Mouse (Mus musculus) kidney, adult 2 months (tissue): ENCODE measurements at regions not wholly inside any gene's neighbourhood (a gene's known extent, or its start where the extent isn't known, plus 50 kb on each side); places are given as distances from the start of the nearest gene placed in this dataset.

Experiments used
- DNase-seq: peaks from one replicate; pipeline ENCODE4 v3.0.0; 2021
- H3K27ac ChIP-seq: fragments of 200-500 bp; 2 replicates; pipeline ENCODE4 v1.5.1; 2012; ENCODE audit warnings: low read depth, low read length, control low read depth, inconsistent platforms; ENCODE audit not compliant: insufficient read depth
- H3K27me3 ChIP-seq: fragments of 200-500 bp; replicated peaks from 2 replicates; pipeline ENCODE4 v1.6.1; 2012; ENCODE audit warnings: mild to moderate bottlenecking, moderate library complexity, low read length, inconsistent platforms; ENCODE audit not compliant: control insufficient read depth, insufficient read depth
- H3K36me3 ChIP-seq: fragments of 200-500 bp; 2 replicates; pipeline ENCODE4 v1.6.1; 2012; ENCODE audit warnings: mild to moderate bottlenecking, moderate library complexity, low read length, inconsistent platforms; ENCODE audit not compliant: control insufficient read depth, insufficient read depth
- H3K4me1 ChIP-seq: fragments of 200-500 bp; 2 replicates; pipeline ENCODE4 v1.6.1; 2011; ENCODE audit warnings: low read length; ENCODE audit not compliant: control insufficient read depth, insufficient read depth
- H3K4me3 ChIP-seq: fragments of 200-500 bp; 2 replicates; pipeline ENCODE4 v1.5.1; 2011; ENCODE audit warnings: mild to moderate bottlenecking, low read depth, low read length, control low read depth; ENCODE audit not compliant: insufficient read depth
- CTCF ChIP-seq: fragments of 200-500 bp; conservative IDR thresholded peaks from 2 replicates; pipeline ENCODE4 v1.5.1; 2011; ENCODE audit warnings: low read depth, mild to moderate bottlenecking, control low read depth, low read length, moderate library complexity, mixed read lengths; ENCODE audit not compliant: insufficient read depth, insufficient read length
- POLR2A ChIP-seq: fragments of 200-500 bp; IDR thresholded peaks from one replicate; pipeline ENCODE4 v1.6.1; 2011; ENCODE audit warnings: low read depth, low read length, control low read depth
- WGBS: fragments of 180-500 bp; shearing (Covaris S2); methylation state at CpG from one replicate; pipeline ENCODE4 v1.1.7; 2018; 5-methylcytosine and 5-hydroxymethylcytosine counted together

- Histone ChIP-seq H3K27ac (no peak overlapping the region), H3K4me3 (no peak overlapping the region), H3K36me3 (no peaks in the 10 kb centered on the region), H3K4me1 (peaks cover 4% of the 10 kb centered on the region; the same call in 1 of the 2 replicates), H3K27me3 (no peaks in the 10 kb centered on the region)
- WGBS, result 52% methylated on average over 3 of the region's 3 CpGs
- TF ChIP-seq CTCF (no peak), POLR2A (no peak)
- no peak for DNase-seq
These were observed 524.4 kb downstream of the Bnc2 start for GRCm38 (mm10) chr4:84150698-84151097.

DNA sequence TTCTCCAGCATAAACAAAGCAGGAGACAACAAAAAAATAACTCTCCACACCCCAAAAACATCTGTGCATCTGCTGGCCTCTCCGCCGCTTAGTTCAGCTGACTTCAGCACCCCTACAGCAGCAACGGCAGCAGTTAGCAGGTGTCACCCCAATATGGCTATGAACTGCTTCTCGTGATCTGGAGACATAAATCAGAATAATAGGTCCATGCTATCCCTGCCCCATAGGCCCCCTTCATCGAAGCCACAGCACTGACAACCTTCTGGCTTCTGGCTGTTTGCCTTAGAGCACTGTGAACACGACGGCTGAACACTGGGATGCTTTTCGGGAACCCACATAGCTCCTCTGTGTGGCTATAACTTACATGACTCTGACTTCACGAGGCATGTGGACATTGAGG is 523.8 kb downstream of the Bnc2 start:
- H3K4me3 ChIP-seq, result no peak overlapping the region
- TF ChIP-seq POLR2A (no peak), CTCF (no peak)
- WGBS, result 69% methylated on average over 9 of the region's 9 CpGs
- peaks cover 4% of the 10 kb centered on the region; the same call in 1 of the 2 replicates for H3K4me1 ChIP-seq
- no peak for DNase-seq
- no peak overlapping the region for H3K27ac ChIP-seq
- H3K36me3 ChIP-seq, result no peaks in the 10 kb centered on the region
- no peaks in the 10 kb centered on the region for H3K27me3 ChIP-seq

- Histone ChIP-seq H3K36me3 (no peaks in the 10 kb centered on the region), H3K4me1 (peaks cover 4% of the 10 kb centered on the region; the same call in 1 of the 2 replicates), H3K27ac (no peak overlapping the region), H3K4me3 (no peak overlapping the region), H3K27me3 (no peaks in the 10 kb centered on the region)
- TF ChIP-seq CTCF (no peak), POLR2A (no peak)
- WGBS, result 66% methylated on average over 6 of the region's 6 CpGs
- DNase-seq, result no peak
These were observed 523.1 kb downstream of the Bnc2 start for GRCm38 (mm10) chr4:84151971-84152450.

DNA sequence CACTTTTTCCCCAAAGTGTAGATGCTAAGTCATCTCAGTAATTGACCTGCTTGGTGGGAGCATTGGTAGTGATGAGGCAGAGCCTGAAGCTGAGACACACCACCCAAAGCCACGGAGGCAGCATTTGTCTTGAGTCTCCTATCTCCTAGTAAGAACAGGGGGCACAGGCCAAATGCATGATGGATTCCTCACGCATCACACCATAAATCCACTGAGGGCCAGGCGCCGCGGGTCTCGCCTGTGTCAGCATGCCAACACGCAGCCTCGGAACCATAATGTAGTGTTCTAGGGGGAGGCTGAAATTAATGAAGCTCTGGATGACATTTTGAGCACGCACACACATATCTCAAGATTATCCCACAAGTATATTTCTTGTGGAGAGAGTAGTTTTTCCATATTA is 521.5 kb downstream of the Bnc2 start:
- no peak for TF ChIP-seq POLR2A
- DNase-seq, result no peak
- Histone ChIP-seq H3K27ac (no peak overlapping the region), H3K4me1 (peaks cover 4% of the 10 kb centered on the region; the same call in 1 of the 2 replicates), H3K4me3 (no peak overlapping the region), H3K36me3 (no peaks in the 10 kb centered on the region), H3K27me3 (no peaks in the 10 kb centered on the region)
- 94% methylated on average over 9 of the region's 9 CpGs for WGBS

GRCm38 (mm10) chr4:84157911-84158647 is 517.0 kb downstream of the Bnc2 start:
- H3K27me3 ChIP-seq, result no peaks in the 10 kb centered on the region
- no peak overlapping the region for H3K27ac ChIP-seq
- H3K36me3 ChIP-seq, result no peaks in the 10 kb centered on the region
- H3K4me1 ChIP-seq, result no peaks in the 10 kb centered on the region
- TF ChIP-seq CTCF (no peak), POLR2A (no peak)
- H3K4me3 ChIP-seq, result no peak overlapping the region
- DNase-seq, result no peak
- 85% methylated on average over 5 of the region's 5 CpGs for WGBS

DNA sequence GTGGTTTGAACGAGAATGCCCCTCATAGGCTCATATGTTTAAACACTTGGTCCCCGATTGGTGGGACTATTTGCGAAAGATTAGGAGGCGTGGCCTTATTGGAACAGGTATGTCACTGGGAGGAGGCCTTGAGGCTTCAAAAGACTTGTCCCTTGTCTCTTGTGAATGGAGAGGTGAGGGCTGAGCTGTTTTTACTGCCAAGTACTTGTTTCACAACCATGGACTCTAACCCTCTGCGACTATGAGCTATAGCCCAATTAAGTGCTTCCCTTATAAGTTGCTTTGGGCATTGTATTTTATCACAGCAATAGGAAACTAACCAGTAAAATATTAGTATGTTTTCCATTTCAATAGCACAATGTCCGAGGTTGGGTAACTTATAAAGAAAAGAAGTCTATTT is 511.7 kb downstream of the Bnc2 start:
- no peak for TF ChIP-seq POLR2A
- no peak for TF ChIP-seq CTCF
- no peak overlapping the region for H3K27ac ChIP-seq
- no peaks in the 10 kb centered on the region for H3K36me3 ChIP-seq
- no peaks in the 10 kb centered on the region for H3K4me1 ChIP-seq
- no peaks in the 10 kb centered on the region for H3K27me3 ChIP-seq
- WGBS, result 94% methylated on average over 6 of the region's 6 CpGs
- DNase-seq, result no peak
- H3K4me3 ChIP-seq, result no peak overlapping the region

DNA sequence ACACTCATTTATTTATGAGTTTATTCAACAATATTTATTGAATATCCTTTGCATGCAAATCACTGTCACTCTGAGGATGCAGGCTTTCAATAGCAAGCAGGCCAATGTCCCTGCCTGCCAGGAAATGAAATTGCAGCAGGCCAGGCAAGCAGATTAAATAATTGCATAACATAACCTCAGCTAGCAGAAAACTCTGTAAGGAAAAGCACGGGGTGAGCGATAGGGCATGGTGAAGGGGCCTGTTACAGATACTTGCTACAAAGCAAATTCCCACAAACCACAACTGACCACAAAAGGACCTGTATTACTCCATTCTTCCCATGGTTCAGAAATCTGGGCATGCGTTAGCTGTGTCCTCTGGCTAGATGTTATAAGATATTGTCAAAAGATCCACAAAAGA is 509.8 kb downstream of the Bnc2 start:
- H3K36me3 ChIP-seq, result no peaks in the 10 kb centered on the region
- WGBS, result 88% methylated on average over 3 of the region's 3 CpGs
- H3K27me3 ChIP-seq, result no peaks in the 10 kb centered on the region
- H3K27ac ChIP-seq, result no peak overlapping the region
- DNase-seq, result no peak
- no peak overlapping the region for H3K4me3 ChIP-seq
- TF ChIP-seq POLR2A, result no peak
- TF ChIP-seq CTCF, result no peak
- H3K4me1 ChIP-seq, result no peaks in the 10 kb centered on the region
